Mouse (Mus musculus) left cerebral cortex, postnatal 25 days (tissue): ENCODE measurements around the gene Lrba. TPM values are rescaled to one million over a fixed set of nuclear protein-coding genes. Genes with fewer than 3 reads are reported as not detected.

ENCODE experiments used
- DNase-seq, 2 experiments: peaks; one replicate each; pipeline ENCODE4 v3.0.0; 2022; ENCODE audit warnings: low spot score in 2 of 2, mixed read lengths in 1 of 2
- intact Hi-C: fragments of 180-260 bp; cut with DNase I; formaldehyde crosslinking; loops from one replicate; pipeline ENCODE4 v1.15.1; 2025
- total RNA-seq, 2 experiments: library from RNA; stranded (reverse); gene quantifications; 2 replicates each; pipeline ENCODE4 v1.2.3; 2021

Gene Lrba
- total RNA-seq, 2 experiments from 2014 or later, result 24.7 to 30.6 TPM

GRCm38 (mm10) chr3:86252588-86252987 lies 28.1 kb downstream of the Lrba start:
- DNase-seq, result no peak
- intact Hi-C loops, result no loop called here

- no peak for DNase-seq
- intact Hi-C loops, result no loop called here
These were observed 28.6 kb downstream of the Lrba start for GRCm38 (mm10) chr3:86253071-86253470.

- intact Hi-C loops, result no loop called here
- DNase-seq, result no peak
These were observed 29.3 kb downstream of the Lrba start for GRCm38 (mm10) chr3:86253791-86254190.

GRCm38 (mm10) chr3:86268074-86268702 lies 43.7 kb downstream of the Lrba start:
- DNase-seq, result peak; percentile 21 to 58
- intact Hi-C loops, result loop anchor here (5.0 kb wide), 1 partner anchor 494 kb away; no protein-coding TSS in a partner anchor

GRCm38 (mm10) chr3:86275651-86276050 lies 51.2 kb downstream of the Lrba start:
- intact Hi-C loops, result no loop called here
- DNase-seq, result no peak

- intact Hi-C loops, result no loop called here
These were observed 66.8 kb downstream of the Lrba start for GRCm38 (mm10) chr3:86291326-86291725.

GRCm38 (mm10) chr3:86294866-86295265 lies 70.4 kb downstream of the Lrba start:
- intact Hi-C loops, result no loop called here
- no peak for DNase-seq

More at GRCm38 (mm10) chr3:86291326-86291725, 66.8 kb downstream of the Lrba start:
- DNase-seq, result no peak

- DNase-seq, result no peak
- intact Hi-C loops, result no loop called here
These were observed 71.7 kb downstream of the Lrba start for GRCm38 (mm10) chr3:86296214-86296613.

- intact Hi-C loops, result no loop called here
These were observed 84.4 kb downstream of the Lrba start for GRCm38 (mm10) chr3:86308833-86309232.

GRCm38 (mm10) chr3:86310216-86310615 lies 85.7 kb downstream of the Lrba start:
- intact Hi-C loops, result no loop called here
- DNase-seq, result no peak

More at GRCm38 (mm10) chr3:86308833-86309232, 84.4 kb downstream of the Lrba start:
- DNase-seq, result no peak

GRCm38 (mm10) chr3:86311406-86311805 lies 86.9 kb downstream of the Lrba start:
- no peak for DNase-seq
- intact Hi-C loops, result no loop called here

GRCm38 (mm10) chr3:86317636-86318035 lies 93.2 kb downstream of the Lrba start:
- intact Hi-C loops, result no loop called here
- no peak for DNase-seq

- DNase-seq, result peak in 1 of 2 experiments; percentile 9
- intact Hi-C loops, result loop anchor here (10.0 kb wide), 2 partner anchors 436 to 646 kb away; no protein-coding TSS in a partner anchor
These were observed 104.1 kb downstream of the Lrba start for GRCm38 (mm10) chr3:86328531-86328930.

GRCm38 (mm10) chr3:86343261-86343660 lies 118.8 kb downstream of the Lrba start:
- DNase-seq, result no peak
- intact Hi-C loops, result no loop called here

- intact Hi-C loops, result no loop called here
- no peak for DNase-seq
These were observed 138.0 kb downstream of the Lrba start for GRCm38 (mm10) chr3:86362486-86362885.

GRCm38 (mm10) chr3:86371466-86371865 lies 147.0 kb downstream of the Lrba start:
- intact Hi-C loops, result no loop called here
- no peak for DNase-seq

- DNase-seq, result no peak
- intact Hi-C loops, result no loop called here
These were observed 150.8 kb downstream of the Lrba start for GRCm38 (mm10) chr3:86375276-86375675.

GRCm38 (mm10) chr3:86382557-86382956 lies 158.1 kb downstream of the Lrba start:
- intact Hi-C loops, result no loop called here
- DNase-seq, result no peak

- no peak for DNase-seq
- intact Hi-C loops, result no loop called here
These were observed 160.6 kb downstream of the Lrba start for GRCm38 (mm10) chr3:86385047-86385446.

GRCm38 (mm10) chr3:86386246-86386645 lies 161.8 kb downstream of the Lrba start:
- no peak for DNase-seq
- intact Hi-C loops, result no loop called here

GRCm38 (mm10) chr3:86423828-86424227 lies 199.3 kb downstream of the Lrba start:
- DNase-seq, result no peak
- intact Hi-C loops, result no loop called here

GRCm38 (mm10) chr3:86426733-86427132 lies 202.3 kb downstream of the Lrba start:
- no peak for DNase-seq
- intact Hi-C loops, result no loop called here
